Mouse (Mus musculus): ENCODE results near the gene Pde4b. TPM values are rescaled to one million over a fixed set of nuclear protein-coding genes. Genes with fewer than 3 reads are reported as not detected.

Pde4b gene
- total RNA-seq, 2 experiments from 2014 or later = 129 to 140 TPM

GRCm38 (mm10) chr4:102637348-102637910 is 550.1 kb downstream of the Pde4b start:
- intact Hi-C loops (cut with DNase I) = no loop called here
- DNase-seq (ENCODE audit: low spot score in 2 of 2) = no peak

GRCm38 (mm10) chr4:102640942-102641341 is 553.6 kb downstream of the Pde4b start:
- no peak for DNase-seq (ENCODE audit: low spot score in 2 of 2)
- intact Hi-C loops (cut with DNase I) = no loop called here

DNA sequence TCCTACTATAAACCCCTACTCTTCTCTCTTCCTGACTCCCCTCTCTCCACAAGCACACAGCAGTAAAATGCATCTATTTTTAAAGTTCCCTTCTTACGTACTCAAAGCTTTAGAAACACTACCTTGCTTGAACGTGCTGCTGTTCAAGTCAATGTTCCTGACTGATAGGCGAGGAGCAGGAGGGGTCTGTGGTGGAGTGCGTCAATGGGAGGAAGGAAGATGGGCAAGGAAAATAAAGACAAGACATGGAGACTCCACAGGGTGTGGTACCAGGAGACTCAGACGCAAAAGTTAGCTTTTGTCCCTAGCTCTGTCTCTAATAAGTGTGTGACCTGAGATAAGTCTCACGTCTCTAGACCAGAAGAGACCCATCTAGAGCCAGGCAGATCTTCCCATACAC is 556.7 kb downstream of the Pde4b start:
- intact Hi-C loops (cut with DNase I) = no loop called here
- no peak for DNase-seq (ENCODE audit: low spot score in 2 of 2)

DNA sequence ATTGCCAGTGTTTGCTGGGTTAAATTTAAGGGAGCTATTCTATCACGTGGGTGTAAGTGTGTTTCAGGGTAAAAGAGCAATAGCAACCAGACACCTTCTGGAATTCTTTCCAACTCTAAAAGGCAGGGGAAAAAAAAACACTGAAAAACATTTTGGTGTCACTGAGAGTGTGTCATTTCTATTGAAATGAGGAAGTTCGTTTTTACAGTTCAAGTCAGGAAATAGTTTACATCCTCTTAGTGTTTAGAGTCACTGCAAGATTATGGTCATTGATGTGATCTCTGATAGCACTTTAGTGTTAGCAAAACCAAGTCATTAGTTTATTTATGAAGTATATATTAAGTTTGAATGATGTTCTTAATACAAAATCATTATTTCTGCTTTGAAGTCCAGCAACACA is 559.7 kb downstream of the Pde4b start:
- intact Hi-C loops (cut with DNase I) = no loop called here
- DNase-seq (ENCODE audit: low spot score in 2 of 2) = no peak

- no peak for DNase-seq (ENCODE audit: low spot score in 2 of 2)
- intact Hi-C loops (cut with DNase I) = loop anchor here (2.0 kb wide), 1 partner anchor 429 kb away; no protein-coding TSS in a partner anchor
These were observed 568.0 kb downstream of the Pde4b start for GRCm38 (mm10) chr4:102655331-102655730.

- intact Hi-C loops (cut with DNase I) = loop anchor here (1.0 kb wide), 1 partner anchor 163 kb away; no protein-coding TSS in a partner anchor
- peak in 1 of 2 experiments; percentile 23 for DNase-seq (ENCODE audit: low spot score in 2 of 2)
These were observed 569.2 kb downstream of the Pde4b start for GRCm38 (mm10) chr4:102656494-102657036.

Other genes starting within 250 kb of the Pde4b start
- not detected for gene B020004J07Rik, start 243.5 kb upstream of the Pde4b start, total RNA-seq (2021)
- gene C130073F10Rik, start 193.8 kb upstream of the Pde4b start, total RNA-seq (2021) = not detected
- not detected for gene Gm12800, start 178.4 kb upstream of the Pde4b start, total RNA-seq (2021)
- gene Gm12794, start 147.1 kb upstream of the Pde4b start, total RNA-seq (2021) = not detected
- gene Gm12790, start 106.5 kb upstream of the Pde4b start, total RNA-seq (2021) = not detected
- not detected for gene Gm12789, start 100.9 kb upstream of the Pde4b start, total RNA-seq (2021)

Measured in left cerebral cortex, postnatal 36 days (tissue).